Mouse (Mus musculus): ENCODE results near the gene Muc13. TPM values are rescaled to one million over a fixed set of nuclear protein-coding genes. Genes with fewer than 3 reads are reported as not detected.

Gene Muc13
- total RNA-seq, 2 experiments from 2014 or later, result 0.14 TPM

DNA sequence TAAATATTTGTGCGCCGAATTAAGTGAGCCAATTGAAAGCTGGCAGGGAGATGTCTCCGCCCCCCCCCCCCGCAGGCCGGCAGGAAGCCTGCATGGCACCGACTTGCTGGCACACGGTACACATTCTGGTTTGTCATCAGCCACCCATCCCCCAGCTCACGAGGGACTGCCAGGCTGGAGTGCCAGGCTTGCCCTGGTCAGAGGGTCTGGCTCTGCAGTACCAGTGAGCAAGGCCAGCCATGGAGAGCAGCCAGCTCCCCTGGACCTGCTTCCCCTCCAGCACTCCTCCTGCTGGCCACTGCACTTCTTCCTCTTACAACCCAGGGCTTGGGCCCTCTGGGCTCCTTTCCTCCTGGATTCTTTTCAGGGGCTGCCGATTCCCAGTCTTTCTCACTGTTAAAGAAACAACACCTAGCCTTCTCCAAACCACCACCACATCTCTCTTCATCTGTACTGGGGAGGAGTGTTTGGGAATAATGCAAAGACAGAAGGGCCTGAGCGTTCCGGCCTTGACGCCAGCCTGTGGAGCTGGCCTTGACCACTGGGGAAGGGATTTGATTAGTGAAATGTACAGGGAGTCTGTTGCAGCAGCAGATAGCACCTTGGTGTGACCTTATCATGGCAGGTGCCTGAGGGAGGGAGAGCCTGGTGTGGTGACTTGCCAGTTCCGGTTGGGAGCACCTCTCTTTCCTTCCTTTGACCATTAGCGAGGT is 66.3 kb downstream of the Muc13 start:
- peak; percentile 40 to 58 for DNase-seq (ENCODE audit: low spot score in 2 of 2)

DNA sequence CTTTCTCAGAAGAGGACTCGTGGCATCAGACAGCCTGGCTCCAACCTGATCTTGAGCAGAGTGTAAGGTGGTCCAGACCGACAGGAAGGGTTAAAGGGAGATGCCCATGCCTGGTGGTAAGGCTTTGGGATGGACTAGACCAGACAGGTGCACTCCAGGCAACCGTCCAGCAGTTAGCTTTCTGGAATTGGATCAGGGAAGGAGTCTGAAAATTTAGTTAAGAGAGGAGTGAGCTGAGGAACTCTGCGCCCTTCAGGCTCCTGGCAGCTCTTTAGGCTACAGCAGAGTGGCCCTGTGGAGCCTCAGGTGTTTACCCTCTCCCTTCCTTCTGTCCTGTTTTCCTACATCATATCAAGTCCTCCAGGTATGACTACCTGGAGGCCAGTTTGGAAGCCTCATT is 68.6 kb downstream of the Muc13 start:
- no peak for DNase-seq (ENCODE audit: low spot score in 2 of 2)

DNA sequence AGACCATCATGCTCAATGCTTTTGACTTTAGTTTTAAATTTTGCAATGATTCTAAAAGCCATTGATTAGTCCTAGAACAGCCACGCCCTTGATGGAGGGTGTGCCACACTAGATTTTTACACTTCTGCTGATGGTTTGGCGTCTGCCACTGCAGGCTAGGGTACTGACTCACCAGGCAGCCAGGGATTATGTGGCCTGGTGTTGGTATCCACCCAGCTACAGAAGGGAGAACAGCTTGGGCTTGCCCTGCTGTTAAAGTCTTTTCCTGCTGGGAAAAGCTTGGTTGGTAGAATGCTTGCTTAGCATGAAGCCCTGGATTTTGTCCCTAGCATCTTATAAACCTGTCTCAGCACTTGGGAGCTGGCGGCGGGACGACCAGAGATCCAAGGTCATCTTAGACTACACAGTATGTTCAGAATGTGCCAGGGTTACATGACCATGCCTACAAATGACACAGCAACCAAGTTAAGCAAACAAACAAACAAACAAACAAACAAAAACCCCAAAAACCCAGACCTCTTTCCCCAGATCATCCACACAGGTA is 69.4 kb downstream of the Muc13 start:
- DNase-seq (ENCODE audit: low spot score in 2 of 2), result no peak

Other genes with a start within 250 kb of the Muc13 start
- gene Heg1, start 109.7 kb upstream of the Muc13 start, total RNA-seq (2021), result 10 to 100 TPM; 81.5 to 84.5 TPM
- gene Itgb5, start 35.6 kb downstream of the Muc13 start, total RNA-seq (2021), result 100 to 1,000 TPM; 173 to 175 TPM
- gene Umps, start 173.0 kb downstream of the Muc13 start, total RNA-seq (2021), result 10 to 100 TPM; 42.2 to 45.0 TPM